Comparison of ENCODE assay signal across 11 mouse cellular contexts in genomic region chr1:160579309-160580233, GRCm38 (mm10).
DNase-seq lines count a peak whose midpoint lies in the region; ATAC-seq lines count a peak whose summit lies in the region.
"Had no signal": no experiment of that assay in that cellular context is flagged by ENCODE, and none has a peak within 500 bp of the region (broad histone marks: within the 10 kb centered on the region; RNA-seq: fewer than 3 reads in every experiment).

No protein-coding gene starts in this region.

- no peak overlapping the region for H3K27ac ChIP-seq in intestine, embryonic 16.5 days (ENCODE audit: low read length)
- H3K27ac ChIP-seq: kidney, postnatal 0 days had no signal

- no peaks in the 10 kb centered on the region for H3K4me1 ChIP-seq in intestine, embryonic 16.5 days (ENCODE audit: control insufficient read depth, insufficient read depth, low read length)

- H3K36me3 ChIP-seq in intestine, embryonic 16.5 days (ENCODE audit: control insufficient read depth, insufficient read depth, low read length) = no peaks in the 10 kb centered on the region

- ATAC-seq in intestine, embryonic 16.5 days = no peak
- ATAC-seq: liver, postnatal 0 days had no signal

- peak; percentile 26 to 35 for DNase-seq in frontal cortex, postnatal 36 days (ENCODE audit: low spot score in 2 of 2)
- DNase-seq in frontal cortex, postnatal 10 days (ENCODE audit: low spot score in 2 of 2) = no peak
- DNase-seq in right cerebral cortex, adult 2 months (ENCODE audit: low spot score in 2 of 2) = peak; percentile 47 to 53
- DNase-seq in right cerebral cortex, postnatal 14 days = no peak
- DNase-seq in left cerebral cortex, postnatal 25 days (ENCODE audit: low spot score in 2 of 2) = peak; percentile 40 to 48
- DNase-seq in heart, postnatal 10 days = no peak
- no peak for DNase-seq in lung, adult 18-20 months
- DNase-seq: liver, postnatal 0 days; thymus, postnatal 36 days had no signal

- H3K27me3 ChIP-seq in intestine, embryonic 16.5 days (replicated peaks; ENCODE audit: control insufficient read depth, insufficient read depth, low read length) = no peaks in the 10 kb centered on the region

- WGBS in intestine, embryonic 16.5 days = 62% methylated on average over 12 of the region's 12 CpGs

- no peak overlapping the region for H3K4me3 ChIP-seq in intestine, embryonic 16.5 days (ENCODE audit: low read length)

- H3K9me3 ChIP-seq in intestine, embryonic 16.5 days (ENCODE audit: control insufficient read depth, low read length) = no peaks in the 10 kb centered on the region

- no peak overlapping the region for H3K9ac ChIP-seq in intestine, embryonic 16.5 days (ENCODE audit: low read depth, low read length)
- H3K9ac ChIP-seq: liver, postnatal 0 days had no signal

- intact Hi-C loops in left cerebral cortex, postnatal 25 days (cut with DNase I) = no loop called here
- intact Hi-C loops in heart, postnatal 10 days (cut with DNase I) = no loop called here

- no peak overlapping the region for H3K4me2 ChIP-seq in intestine, embryonic 16.5 days (ENCODE audit: low read depth, low read length)

Comparison
In these comparisons a context has a peak if more than half of its experiments do, and no peak if none do; other contexts are left out.
1. DNase-seq: peak in frontal cortex, postnatal 36 days (2 of 2), right cerebral cortex, adult 2 months (2 of 2) and left cerebral cortex, postnatal 25 days (2 of 2); none in frontal cortex, postnatal 10 days (0 of 2), right cerebral cortex, postnatal 14 days (single experiment), heart, postnatal 10 days (0 of 2) and lung, adult 18-20 months (0 of 2).